Mouse (Mus musculus) ZHBTc4 (cell line): Measurements from ENCODE around the gene Lrrc28.

ENCODE experiments used
- DNase-seq: peaks from one replicate; pipeline ENCODE4 v3.0.0-alpha.2; 2011; ENCODE audit warnings: low read depth, low spot score

Gene Lrrc28

GRCm38 (mm10) chr7:67644833-67645680 lies at the start of gene Lrrc28:
Gene Lrrc28, minus strand, starts transcription at chr7:67645268.
- DNase-seq, result peak; percentile 99

- DNase-seq, result no peak
Observed at GRCm38 (mm10) chr7:67692791-67693538, 47.9 kb upstream of the Lrrc28 start.

- no peak for DNase-seq
Observed at GRCm38 (mm10) chr7:67692141-67692540, 47.1 kb upstream of the Lrrc28 start.

- no peak for DNase-seq
Observed at GRCm38 (mm10) chr7:67691036-67691435, 46.0 kb upstream of the Lrrc28 start.

GRCm38 (mm10) chr7:67689793-67690192 lies 44.7 kb upstream of the Lrrc28 start:
- DNase-seq, result no peak

- DNase-seq, result no peak
Observed at GRCm38 (mm10) chr7:67688281-67688680, 43.2 kb upstream of the Lrrc28 start.

- no peak for DNase-seq
Observed at GRCm38 (mm10) chr7:67686545-67686944, 41.5 kb upstream of the Lrrc28 start.

GRCm38 (mm10) chr7:67683006-67683405 lies 37.9 kb upstream of the Lrrc28 start:
- DNase-seq, result no peak

GRCm38 (mm10) chr7:67681078-67681477 lies 36.0 kb upstream of the Lrrc28 start:
- no peak for DNase-seq

GRCm38 (mm10) chr7:67678878-67679499 lies 33.9 kb upstream of the Lrrc28 start:
- no peak for DNase-seq

GRCm38 (mm10) chr7:67673656-67674055 lies 28.6 kb upstream of the Lrrc28 start:
- no peak for DNase-seq

- DNase-seq, result peak; percentile 88
Observed at GRCm38 (mm10) chr7:67672650-67673049, 27.6 kb upstream of the Lrrc28 start.

- DNase-seq, result peak; percentile 63
Observed at GRCm38 (mm10) chr7:67670965-67671364, 25.9 kb upstream of the Lrrc28 start.

GRCm38 (mm10) chr7:67663981-67664694 lies 19.1 kb upstream of the Lrrc28 start:
- DNase-seq, result no peak

- DNase-seq, result peak; percentile 39
Observed at GRCm38 (mm10) chr7:67662424-67662823, 17.4 kb upstream of the Lrrc28 start.

- peak; percentile 49 for DNase-seq
Observed at GRCm38 (mm10) chr7:67658110-67658509, 13.0 kb upstream of the Lrrc28 start.

- DNase-seq, result peak; percentile 64
Observed at GRCm38 (mm10) chr7:67655186-67655585, 10.1 kb upstream of the Lrrc28 start.

GRCm38 (mm10) chr7:67654668-67655067 lies 9.6 kb upstream of the Lrrc28 start:
- no peak for DNase-seq

GRCm38 (mm10) chr7:67652211-67652610 lies 7.1 kb upstream of the Lrrc28 start:
- no peak for DNase-seq

GRCm38 (mm10) chr7:67648376-67648775 lies 3.3 kb upstream of the Lrrc28 start:
- no peak for DNase-seq

- DNase-seq, result peak; percentile 58
Observed at GRCm38 (mm10) chr7:67647277-67647676, 2.2 kb upstream of the Lrrc28 start, which contains the start of gene Ttc23. Gene Ttc23, plus strand, starts transcription at chr7:67647410.

- no peak for DNase-seq
Observed at GRCm38 (mm10) chr7:67646131-67646530, 1.1 kb upstream of the Lrrc28 start.
